Mouse (Mus musculus): Measurements from ENCODE around the gene Cacna2d3. TPM values are rescaled to one million over a fixed set of nuclear protein-coding genes. Genes with fewer than 3 reads are reported as not detected.

The Cacna2d3 gene
- polyA plus RNA-seq, 1 experiment = 4.7 TPM

- no peak for DNase-seq (ENCODE audit: low read depth)
Measured at GRCm38 (mm10) chr14:29267233-29267874, 454.3 kb downstream of the Cacna2d3 start.

GRCm38 (mm10) chr14:29260621-29261020, 461.0 kb downstream of the Cacna2d3 start:
- no peak for DNase-seq (ENCODE audit: low read depth)

- no peak for DNase-seq (ENCODE audit: low read depth)
Measured at GRCm38 (mm10) chr14:29243516-29243915, 478.1 kb downstream of the Cacna2d3 start.

- DNase-seq (ENCODE audit: low read depth) = no peak
Measured at GRCm38 (mm10) chr14:29238446-29238845, 483.2 kb downstream of the Cacna2d3 start.

- peak; percentile 81 for DNase-seq (ENCODE audit: low read depth)
Measured at GRCm38 (mm10) chr14:29228976-29229716, 492.5 kb downstream of the Cacna2d3 start.

- no peak for DNase-seq (ENCODE audit: low read depth)
Measured at GRCm38 (mm10) chr14:29228471-29228870, 493.2 kb downstream of the Cacna2d3 start.

GRCm38 (mm10) chr14:29227959-29228358, 493.7 kb downstream of the Cacna2d3 start:
- no peak for DNase-seq (ENCODE audit: low read depth)

GRCm38 (mm10) chr14:29225754-29226365, 495.8 kb downstream of the Cacna2d3 start:
- peak; percentile 81 for DNase-seq (ENCODE audit: low read depth)

GRCm38 (mm10) chr14:29223012-29223411, 498.7 kb downstream of the Cacna2d3 start:
- no peak for DNase-seq (ENCODE audit: low read depth)

GRCm38 (mm10) chr14:29222191-29222882, 499.3 kb downstream of the Cacna2d3 start:
- no peak for DNase-seq (ENCODE audit: low read depth)

- peak; percentile 86 for DNase-seq (ENCODE audit: low read depth)
Measured at GRCm38 (mm10) chr14:29216106-29216505, 505.6 kb downstream of the Cacna2d3 start.

- no peak for DNase-seq (ENCODE audit: low read depth)
Measured at GRCm38 (mm10) chr14:29204967-29205268, 516.7 kb downstream of the Cacna2d3 start.

- no peak for DNase-seq (ENCODE audit: low read depth)
Measured at GRCm38 (mm10) chr14:29204236-29204966, 517.3 kb downstream of the Cacna2d3 start.

- no peak for DNase-seq (ENCODE audit: low read depth)
Measured at GRCm38 (mm10) chr14:29196171-29196570, 525.5 kb downstream of the Cacna2d3 start.

GRCm38 (mm10) chr14:29191426-29191825, 530.2 kb downstream of the Cacna2d3 start:
- peak; percentile 83 for DNase-seq (ENCODE audit: low read depth)

GRCm38 (mm10) chr14:29183730-29184129, 537.9 kb downstream of the Cacna2d3 start:
- DNase-seq (ENCODE audit: low read depth) = no peak

GRCm38 (mm10) chr14:29179397-29179888, 542.2 kb downstream of the Cacna2d3 start:
- no peak for DNase-seq (ENCODE audit: low read depth)

GRCm38 (mm10) chr14:29178695-29179396, 542.8 kb downstream of the Cacna2d3 start:
- DNase-seq (ENCODE audit: low read depth) = no peak

GRCm38 (mm10) chr14:29174762-29175161, 546.9 kb downstream of the Cacna2d3 start:
- DNase-seq (ENCODE audit: low read depth) = no peak

GRCm38 (mm10) chr14:29172207-29172606, 549.5 kb downstream of the Cacna2d3 start:
- no peak for DNase-seq (ENCODE audit: low read depth)

GRCm38 (mm10) chr14:29164653-29165030, 557.0 kb downstream of the Cacna2d3 start:
- DNase-seq (ENCODE audit: low read depth) = no peak
